Mouse (Mus musculus): Measurements from ENCODE around the gene Atp6v1g3.

DNA sequence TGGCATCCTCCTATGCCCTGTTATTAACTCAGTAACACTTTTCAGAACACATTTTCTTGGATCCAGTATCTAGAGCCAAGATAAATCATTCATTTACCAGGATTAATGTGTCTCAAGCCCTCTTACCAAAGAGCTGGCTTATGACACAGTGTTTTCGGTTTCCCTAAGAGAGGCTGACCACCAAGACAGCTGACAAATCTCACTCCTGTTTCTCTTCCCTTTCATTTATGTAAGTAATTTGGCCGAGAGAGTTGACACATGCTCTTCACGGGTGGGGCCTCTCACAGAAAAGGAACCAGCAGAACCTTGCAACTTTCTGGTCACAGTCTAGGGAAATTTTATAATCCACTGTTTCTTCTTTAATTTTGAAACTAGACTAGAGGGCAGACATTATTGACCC, 49.1 kb downstream of the Atp6v1g3 start:
- TF ChIP-seq POLR2A (IDR thresholded peaks at IDR 0.05; ENCODE audit: insufficient read depth, low read depth, low read length) (no peak), CTCF (IDR thresholded peaks at IDR 0.05) (no peak), EP300 (IDR thresholded peaks at IDR 0.05; ENCODE audit: insufficient read depth, low read depth, low read length) (no peak)
